Mouse (Mus musculus) midbrain, embryonic 10.5 days (tissue): ENCODE results near the gene Wapl. TPM values are rescaled to one million over a fixed set of nuclear protein-coding genes. Genes with fewer than 3 reads are reported as not detected.

Experiments used
- DNase-seq: peaks from one replicate; pipeline ENCODE4 v3.0.0-alpha.2; 2017; ENCODE audit warnings: low spot score
- H3K27ac ChIP-seq: fragments of 300-500 bp; sonication (generic); replicated peaks from 2 replicates; pipeline ENCODE4 v1.5.1; 2016; ENCODE audit warnings: mild to moderate bottlenecking
- H3K27me3 ChIP-seq: fragments of 300-500 bp; sonication (generic); 2 replicates; pipeline ENCODE4 v1.6.1; 2016; ENCODE audit warnings: low read depth, mild to moderate bottlenecking; ENCODE audit not compliant: poor library complexity, severe bottlenecking
- H3K36me3 ChIP-seq: fragments of 300-500 bp; sonication (generic); 2 replicates; pipeline ENCODE4 v1.6.1; 2016; ENCODE audit warnings: mild to moderate bottlenecking, moderate library complexity
- H3K4me1 ChIP-seq: fragments of 300-500 bp; sonication (generic); 2 replicates; pipeline ENCODE4 v1.6.1; 2016
- H3K4me3 ChIP-seq: fragments of 300-500 bp; sonication (generic); 2 replicates; pipeline ENCODE4 v1.5.1; 2016; ENCODE audit warnings: mild to moderate bottlenecking, moderate library complexity
- H3K9me3 ChIP-seq: fragments of 300-500 bp; sonication (generic); replicated peaks from 2 replicates; pipeline ENCODE4 v1.6.1; 2016; ENCODE audit warnings: mild to moderate bottlenecking
- WGBS: fragments of 180-500 bp; shearing (Covaris S2); methylation state at CpG from one replicate; pipeline ENCODE4 v1.1.7; 2016; 5-methylcytosine and 5-hydroxymethylcytosine counted together
- polyA plus RNA-seq: library from polyadenylated mRNA; unstranded; fragments of >200 nt; fragmentation: Nextera tagmentation; extraction: Ambion mirVana; gene quantifications from 2 replicates; pipeline ENCODE4 v1.2.1, GENCODE M21; 2016

Gene Wapl
- polyA plus RNA-seq, 1 experiment from 2014 or later, result 26.1 TPM

GRCm38 (mm10) chr14:34712857-34713256 lies 39.1 kb downstream of the Wapl start:
- Histone ChIP-seq H3K4me1 (no peaks in the 10 kb centered on the region), H3K27me3 (no peaks in the 10 kb centered on the region), H3K4me3 (no peak overlapping the region), H3K9me3 (no peaks in the 10 kb centered on the region), H3K27ac (no peak overlapping the region), H3K36me3 (peaks cover 63% of the 10 kb centered on the region)
- 79% methylated on average over 3 of the region's 3 CpGs for WGBS
- DNase-seq, result no peak

GRCm38 (mm10) chr14:34718150-34718549 lies 44.4 kb downstream of the Wapl start:
- WGBS, result 94% methylated on average over 3 of the region's 3 CpGs
- Histone ChIP-seq H3K27ac (no peak overlapping the region), H3K4me1 (no peaks in the 10 kb centered on the region), H3K27me3 (no peaks in the 10 kb centered on the region), H3K36me3 (peaks cover 59% of the 10 kb centered on the region), H3K9me3 (no peaks in the 10 kb centered on the region), H3K4me3 (no peak overlapping the region)
- no peak for DNase-seq

DNA sequence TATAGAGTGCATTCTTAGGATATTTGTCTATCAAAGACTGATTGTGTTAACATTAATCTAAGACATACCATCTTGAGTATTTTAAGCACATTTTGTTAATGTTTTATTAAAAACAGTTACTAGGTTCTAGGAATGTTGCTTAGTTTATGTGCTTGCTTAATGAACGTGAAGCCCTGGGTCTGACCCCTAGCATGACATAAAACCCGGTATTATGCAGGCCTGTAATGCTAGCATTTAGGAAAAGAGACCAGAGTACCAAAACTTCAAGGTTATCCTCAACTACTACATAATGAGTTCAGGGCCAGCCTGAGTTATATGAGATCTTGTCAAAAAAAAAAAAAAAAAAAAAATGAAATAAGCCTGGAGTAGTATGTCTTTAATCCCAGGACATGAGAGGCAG lies 54.0 kb downstream of the Wapl start:
- 92% methylated on average over 2 of the region's 2 CpGs for WGBS
- no peak for DNase-seq
- Histone ChIP-seq H3K4me3 (no peak overlapping the region), H3K9me3 (no peaks in the 10 kb centered on the region), H3K4me1 (no peaks in the 10 kb centered on the region), H3K27me3 (no peaks in the 10 kb centered on the region), H3K36me3 (peaks cover 72% of the 10 kb centered on the region), H3K27ac (no peak overlapping the region)

GRCm38 (mm10) chr14:34735405-34735804 lies 61.7 kb downstream of the Wapl start:
- H3K27ac ChIP-seq, result no peak overlapping the region
- H3K9me3 ChIP-seq, result no peaks in the 10 kb centered on the region
- H3K4me1 ChIP-seq, result no peaks in the 10 kb centered on the region
- WGBS, result 93% methylated on average over 5 of the region's 5 CpGs
- H3K4me3 ChIP-seq, result no peak overlapping the region
- H3K27me3 ChIP-seq, result no peaks in the 10 kb centered on the region
- peaks cover 71% of the 10 kb centered on the region for H3K36me3 ChIP-seq
- no peak for DNase-seq

GRCm38 (mm10) chr14:34745401-34745800 lies 71.7 kb downstream of the Wapl start:
- H3K4me3 ChIP-seq, result no peak overlapping the region
- no peak overlapping the region for H3K27ac ChIP-seq
- WGBS, result 90% methylated on average over 1 of the region's 1 CpGs
- no peak for DNase-seq
- no peaks in the 10 kb centered on the region for H3K9me3 ChIP-seq
- H3K27me3 ChIP-seq, result no peaks in the 10 kb centered on the region
- H3K4me1 ChIP-seq, result no peaks in the 10 kb centered on the region
- H3K36me3 ChIP-seq, result peaks cover 85% of the 10 kb centered on the region

GRCm38 (mm10) chr14:34755731-34756130 lies 82.0 kb downstream of the Wapl start:
- no peaks in the 10 kb centered on the region for H3K27me3 ChIP-seq
- no peak for DNase-seq
- WGBS, result 88% methylated on average over 3 of the region's 3 CpGs

DNA sequence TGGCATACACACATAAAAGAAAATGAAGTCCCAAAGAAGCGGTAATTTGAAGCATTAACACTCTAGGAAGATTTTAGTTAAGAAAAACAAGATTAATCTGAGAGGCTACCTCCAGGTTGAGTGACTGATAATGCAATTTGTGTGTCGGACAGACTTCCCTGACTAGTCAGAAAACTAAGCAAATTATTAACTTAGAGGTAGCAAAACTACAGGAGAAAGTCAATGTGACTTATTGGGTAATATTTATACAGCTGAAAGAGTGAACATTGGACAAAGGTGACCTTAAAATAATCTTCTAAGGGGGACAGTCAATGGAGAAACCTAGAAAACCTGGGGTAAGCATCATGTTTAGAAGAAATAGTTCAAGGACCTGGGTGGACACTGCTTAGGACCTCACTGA lies 86.2 kb downstream of the Wapl start:
- no peak overlapping the region for H3K27ac ChIP-seq
- H3K9me3 ChIP-seq, result no peaks in the 10 kb centered on the region
- WGBS, result 84% methylated on average over 2 of the region's 2 CpGs
- H3K27me3 ChIP-seq, result no peaks in the 10 kb centered on the region
- H3K36me3 ChIP-seq, result no peaks in the 10 kb centered on the region
- peaks cover 8% of the 10 kb centered on the region for H3K4me1 ChIP-seq
- no peak for DNase-seq
- no peak overlapping the region for H3K4me3 ChIP-seq

More at GRCm38 (mm10) chr14:34755731-34756130, 82.0 kb downstream of the Wapl start:
- no peak overlapping the region for H3K27ac ChIP-seq
- no peaks in the 10 kb centered on the region for H3K9me3 ChIP-seq
- H3K4me3 ChIP-seq, result no peak overlapping the region
- H3K36me3 ChIP-seq, result peaks cover 4% of the 10 kb centered on the region; the same call in 1 of the 2 replicates
- no peaks in the 10 kb centered on the region for H3K4me1 ChIP-seq

DNA sequence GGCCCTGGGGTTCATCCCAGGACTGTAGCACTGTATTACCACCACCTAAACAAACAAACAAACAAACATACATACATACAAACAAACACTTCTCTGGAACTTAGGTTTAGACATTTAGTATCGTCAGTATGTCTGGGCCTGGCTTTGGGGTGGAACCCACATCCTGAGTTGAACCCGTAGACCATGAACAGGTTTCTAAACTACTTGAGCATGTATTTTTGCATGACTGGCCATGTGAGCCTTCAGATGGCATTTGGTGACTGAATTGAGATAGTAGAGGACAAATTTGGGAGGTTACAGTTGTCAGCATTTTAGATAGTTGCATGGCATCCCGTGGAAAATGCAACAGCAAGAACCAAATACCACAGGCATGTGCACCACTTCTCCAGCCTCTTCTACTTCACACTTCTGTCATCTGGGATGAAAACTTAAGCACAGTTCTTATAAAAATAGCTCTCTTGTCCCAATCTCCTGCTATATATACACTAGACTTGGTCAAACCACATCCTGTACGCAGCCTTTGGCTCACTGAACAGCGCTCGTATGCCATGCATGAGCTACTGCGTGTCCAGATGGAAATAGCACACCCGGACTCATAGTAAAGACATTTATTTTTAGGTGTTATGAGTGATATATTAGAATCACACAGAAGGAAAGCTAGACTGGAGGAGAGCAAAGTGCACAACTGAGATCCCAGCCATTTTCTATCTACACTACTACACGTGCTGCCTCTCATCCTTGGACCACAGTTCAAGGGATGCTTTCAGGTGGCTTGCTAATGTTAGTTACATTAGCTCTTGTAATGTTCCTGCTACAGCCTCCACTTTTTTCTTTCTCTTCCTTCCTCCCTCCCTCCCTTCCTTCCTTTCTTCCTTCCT lies 87.6 kb downstream of the Wapl start:
- WGBS, result 92% methylated on average over 9 of the region's 9 CpGs
- Histone ChIP-seq H3K9me3 (no peaks in the 10 kb centered on the region), H3K36me3 (no peaks in the 10 kb centered on the region), H3K27ac (no peak overlapping the region), H3K4me1 (peaks cover 8% of the 10 kb centered on the region), H3K27me3 (no peaks in the 10 kb centered on the region), H3K4me3 (no peak overlapping the region)
- no peak for DNase-seq

DNA sequence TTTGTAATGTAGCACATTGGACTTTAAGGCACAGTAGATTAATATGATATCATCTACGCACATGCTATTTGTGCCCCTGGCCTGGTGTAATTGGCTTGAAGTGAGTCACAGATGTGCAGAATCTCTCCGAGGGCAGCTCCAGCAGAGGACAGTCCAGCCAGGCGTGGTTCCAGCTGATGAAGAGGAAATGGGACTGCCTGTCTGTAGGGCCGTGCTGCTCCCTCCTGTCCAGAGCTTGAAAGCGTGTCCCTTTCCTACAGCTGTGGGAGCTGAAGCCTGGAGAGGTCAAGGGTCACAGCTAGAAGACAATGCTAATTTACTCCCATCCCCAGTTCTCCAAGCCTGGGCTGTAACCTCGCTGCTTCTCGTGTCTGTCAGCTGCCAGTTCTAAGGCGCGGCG lies 89.0 kb downstream of the Wapl start:
- WGBS, result 43% methylated on average over 10 of the region's 10 CpGs
- no peak for DNase-seq
- Histone ChIP-seq H3K4me3 (no peak overlapping the region), H3K9me3 (no peaks in the 10 kb centered on the region), H3K27ac (no peak overlapping the region), H3K4me1 (peaks cover 8% of the 10 kb centered on the region), H3K36me3 (no peaks in the 10 kb centered on the region), H3K27me3 (no peaks in the 10 kb centered on the region)

DNA sequence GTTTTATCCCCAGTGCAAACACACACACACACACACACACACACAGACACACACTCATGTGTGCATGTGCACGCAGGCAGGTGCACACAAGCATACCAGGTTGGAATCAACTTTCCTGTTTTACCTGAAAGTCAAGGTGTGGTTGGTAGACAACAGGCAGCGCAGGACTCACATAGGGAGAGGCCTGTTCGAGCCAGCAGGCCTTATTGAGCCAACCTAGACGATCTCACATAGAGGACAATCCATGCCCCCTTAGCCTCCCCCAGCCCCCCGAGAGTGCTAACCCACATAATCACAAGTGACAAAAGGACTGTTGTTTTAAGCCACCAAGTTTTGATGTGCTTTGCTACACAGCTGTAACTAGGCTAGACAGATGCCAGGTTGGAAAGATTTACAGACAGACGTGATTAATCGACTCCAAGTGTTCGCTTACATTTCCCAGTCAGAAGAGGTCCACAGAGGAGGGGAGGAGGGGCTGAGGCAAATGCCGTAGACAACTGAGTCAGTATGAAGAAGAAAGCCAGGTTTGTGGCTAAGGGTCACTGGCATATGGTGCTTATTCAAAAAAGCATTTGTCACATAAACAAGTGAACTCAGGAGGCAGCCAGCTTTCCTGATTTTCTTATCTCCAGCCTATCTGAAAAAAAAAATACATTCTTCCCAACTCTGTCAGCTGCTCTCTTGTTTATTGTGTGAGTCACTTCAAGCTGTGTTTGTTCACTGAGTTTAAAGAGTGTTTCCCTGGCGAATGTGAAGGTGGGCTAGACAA lies 90.2 kb downstream of the Wapl start:
- no peak for DNase-seq
- H3K4me3 ChIP-seq, result no peak overlapping the region
- no peak overlapping the region for H3K27ac ChIP-seq
- H3K9me3 ChIP-seq, result no peaks in the 10 kb centered on the region
- peaks cover under 1% of the 10 kb centered on the region; the same call in 1 of the 2 replicates for H3K27me3 ChIP-seq
- H3K4me1 ChIP-seq, result peaks cover 15% of the 10 kb centered on the region
- 75% methylated on average over 10 of the region's 10 CpGs for WGBS
- no peaks in the 10 kb centered on the region for H3K36me3 ChIP-seq

- DNase-seq, result no peak
- Histone ChIP-seq H3K4me3 (no peak overlapping the region), H3K27me3 (peaks cover 10% of the 10 kb centered on the region), H3K9me3 (no peaks in the 10 kb centered on the region), H3K4me1 (peaks cover 24% of the 10 kb centered on the region), H3K36me3 (no peaks in the 10 kb centered on the region), H3K27ac (no peak overlapping the region)
- 84% methylated on average over 9 of the region's 9 CpGs for WGBS
Observed at GRCm38 (mm10) chr14:34764908-34765307, 91.2 kb downstream of the Wapl start.

- Histone ChIP-seq H3K36me3 (no peaks in the 10 kb centered on the region), H3K4me3 (no peak overlapping the region), H3K27me3 (peaks cover 15% of the 10 kb centered on the region), H3K27ac (no peak overlapping the region), H3K4me1 (peaks cover 24% of the 10 kb centered on the region), H3K9me3 (no peaks in the 10 kb centered on the region)
- WGBS, result 85% methylated on average over 7 of the region's 7 CpGs
- DNase-seq, result no peak
Observed at GRCm38 (mm10) chr14:34765380-34765779, 91.7 kb downstream of the Wapl start.

DNA sequence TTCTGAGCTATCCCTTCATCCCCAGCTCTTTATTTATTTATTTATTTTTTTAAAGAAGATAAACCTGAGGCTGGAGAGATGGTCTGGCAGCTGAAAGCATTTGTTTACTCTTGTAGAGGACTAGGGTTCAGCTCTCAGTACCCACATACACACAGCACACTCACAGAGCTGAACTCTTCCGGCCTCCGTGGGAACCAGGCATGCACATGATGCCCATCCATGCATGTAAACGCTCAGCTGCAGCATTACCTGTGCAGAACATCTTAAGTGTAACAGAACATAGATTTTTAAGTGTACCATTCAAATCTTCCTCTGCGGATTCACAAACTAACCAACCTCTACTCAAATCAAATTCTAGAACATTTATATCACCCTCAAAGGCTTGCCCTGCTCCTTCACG lies 92.5 kb downstream of the Wapl start:
- no peaks in the 10 kb centered on the region for H3K9me3 ChIP-seq
- H3K27me3 ChIP-seq, result peaks cover 21% of the 10 kb centered on the region
- WGBS, result 90% methylated on average over 5 of the region's 5 CpGs
- no peak overlapping the region for H3K27ac ChIP-seq
- H3K4me3 ChIP-seq, result no peak overlapping the region
- peaks cover 24% of the 10 kb centered on the region for H3K4me1 ChIP-seq
- no peaks in the 10 kb centered on the region for H3K36me3 ChIP-seq
- DNase-seq, result no peak
